Mouse (Mus musculus): Measurements from ENCODE around the gene Tsc22d4. TPM values are rescaled to one million over a fixed set of nuclear protein-coding genes. Genes with fewer than 3 reads are reported as not detected.

Gene Tsc22d4
- polyA plus RNA-seq, 1 experiment from 2014 or later: 69.1 TPM

- Histone ChIP-seq H3K27me3 (no peaks in the 10 kb centered on the region), H3K9me3 (replicated peaks) (no peaks in the 10 kb centered on the region), H3K36me3 (no peaks in the 10 kb centered on the region), H3K9ac (no peak overlapping the region), H3K4me2 (no peak overlapping the region), H3K4me3 (replicated peaks) (no peak overlapping the region), H3K27ac (no peak overlapping the region), H3K4me1 (replicated peaks) (peaks cover 44% of the 10 kb centered on the region)
- DNase-seq: no peak
- ATAC-seq (ENCODE audit: low read depth): no peak
These were observed 27.2 kb downstream of the Tsc22d4 start for GRCm38 (mm10) chr5:137772755-137773154.

GRCm38 (mm10) chr5:137775587-137776290 lies 30.2 kb downstream of the Tsc22d4 start:
- Histone ChIP-seq H3K4me1 (replicated peaks) (peaks cover 64% of the 10 kb centered on the region), H3K27ac (peak overlapping the region; percentile 35; the same call in 1 of the 2 replicates), H3K4me3 (replicated peaks) (no peak overlapping the region), H3K36me3 (peaks cover 8% of the 10 kb centered on the region), H3K9me3 (replicated peaks) (no peaks in the 10 kb centered on the region), H3K4me2 (no peak overlapping the region), H3K9ac (peak overlapping the region; percentile 22; the same call in 1 of the 2 replicates), H3K27me3 (no peaks in the 10 kb centered on the region)
- ATAC-seq (ENCODE audit: low read depth) (no peak), DNase-seq (no peak)
- 90% methylated on average over 2 of the region's 2 CpGs for WGBS (ENCODE audit: insufficient replicate concordance)

- no peak overlapping the region for H3K4me3 ChIP-seq (replicated peaks)
- 18% methylated on average over 5 of the region's 5 CpGs for whole genome bisulfite sequencing (ENCODE audit: insufficient replicate concordance)
- peak overlapping the region; percentile 22 for H3K9ac ChIP-seq
- H3K27ac ChIP-seq: peak overlapping the region; percentile 35; the same call in 1 of the 2 replicates
- DNase-seq (peak; percentile 48), ATAC-seq (ENCODE audit: low read depth) (no peak)
- H3K36me3 ChIP-seq: peaks cover 15% of the 10 kb centered on the region
- H3K27me3 ChIP-seq: no peaks in the 10 kb centered on the region
- no peaks in the 10 kb centered on the region for H3K9me3 ChIP-seq (replicated peaks)
- peaks cover 65% of the 10 kb centered on the region for H3K4me1 ChIP-seq (replicated peaks)
- H3K4me2 ChIP-seq: no peak overlapping the region
These were observed 30.9 kb downstream of the Tsc22d4 start for GRCm38 (mm10) chr5:137776408-137776918.

GRCm38 (mm10) chr5:137777267-137777845 lies 31.8 kb downstream of the Tsc22d4 start:
- H3K4me1 ChIP-seq (replicated peaks): peaks cover 69% of the 10 kb centered on the region
- H3K4me2 ChIP-seq: 0 out of 2 replicates have a peak overlapping the region, but pooled peaks have one; percentile 99
- H3K27me3 ChIP-seq: no peaks in the 10 kb centered on the region
- no peaks in the 10 kb centered on the region for H3K9me3 ChIP-seq (replicated peaks)
- WGBS (ENCODE audit: insufficient replicate concordance): 77% methylated on average over 7 of the region's 7 CpGs
- no peak overlapping the region for H3K4me3 ChIP-seq (replicated peaks)
- peaks cover 24% of the 10 kb centered on the region for H3K36me3 ChIP-seq
- ATAC-seq (ENCODE audit: low read depth) (no peak), DNase-seq (no peak)
- H3K9ac ChIP-seq: peak overlapping the region; percentile 98
- peak overlapping the region; percentile 75; the same call in 1 of the 2 replicates for H3K27ac ChIP-seq

- Histone ChIP-seq H3K27me3 (no peaks in the 10 kb centered on the region), H3K4me2 (peak within 1 kb of the TSS; percentile 99), H3K36me3 (peaks cover 37% of the 10 kb centered on the region), H3K9me3 (replicated peaks) (no peaks in the 10 kb centered on the region), H3K9ac (peak within 1 kb of the TSS; percentile 98), H3K27ac (peak within 1 kb of the TSS; percentile 95), H3K4me3 (replicated peaks) (peak within 1 kb of the TSS; percentile 99), H3K4me1 (replicated peaks) (peaks cover 68% of the 10 kb centered on the region)
- peak; percentile 92 for DNase-seq
- WGBS (ENCODE audit: insufficient replicate concordance): under 1% methylated on average over 31 of the region's 31 CpGs
- peak; percentile 94 for ATAC-seq (ENCODE audit: low read depth)
These were observed 33.1 kb downstream of the Tsc22d4 start, which contains the start of gene Ppp1r35 for GRCm38 (mm10) chr5:137778635-137779034. Gene Ppp1r35, plus strand, starts transcription at chr5:137778849.

- Histone ChIP-seq H3K27ac (peak overlapping the region; percentile 95), H3K9ac (peak overlapping the region; percentile 98), H3K9me3 (replicated peaks) (no peaks in the 10 kb centered on the region), H3K4me1 (replicated peaks) (peaks cover 75% of the 10 kb centered on the region), H3K36me3 (peaks cover 44% of the 10 kb centered on the region), H3K27me3 (no peaks in the 10 kb centered on the region), H3K4me3 (replicated peaks) (peak overlapping the region; percentile 99), H3K4me2 (peak overlapping the region; percentile 99)
- DNase-seq (peak; percentile 43), ATAC-seq (ENCODE audit: low read depth) (peak; percentile 66)
- WGBS (ENCODE audit: insufficient replicate concordance): 1% methylated on average over 79 of the region's 83 CpGs
These were observed 33.8 kb downstream of the Tsc22d4 start for GRCm38 (mm10) chr5:137779053-137779933.

GRCm38 (mm10) chr5:137781661-137782060 lies 36.1 kb downstream of the Tsc22d4 start:
- peaks cover 72% of the 10 kb centered on the region for H3K4me1 ChIP-seq (replicated peaks)

GRCm38 (mm10) chr5:137782776-137783522 lies 37.4 kb downstream of the Tsc22d4 start:
- Histone ChIP-seq H3K27ac (peak overlapping the region; percentile 57), H3K36me3 (peaks cover 50% of the 10 kb centered on the region), H3K4me1 (replicated peaks) (peaks cover 63% of the 10 kb centered on the region), H3K27me3 (no peaks in the 10 kb centered on the region), H3K4me3 (replicated peaks) (peak overlapping the region; percentile 84), H3K9ac (peak overlapping the region; percentile 97), H3K9me3 (replicated peaks) (no peaks in the 10 kb centered on the region), H3K4me2 (peak overlapping the region; percentile 99)
- 77% methylated on average over 13 of the region's 13 CpGs for WGBS (ENCODE audit: insufficient replicate concordance)
- ATAC-seq (ENCODE audit: low read depth) (no peak), DNase-seq (no peak)

More at GRCm38 (mm10) chr5:137781661-137782060, 36.1 kb downstream of the Tsc22d4 start:
- DNase-seq (no peak), ATAC-seq (ENCODE audit: low read depth) (no peak)
- Histone ChIP-seq H3K36me3 (peaks cover 50% of the 10 kb centered on the region), H3K4me3 (replicated peaks) (no peak overlapping the region), H3K4me2 (no peak overlapping the region), H3K27ac (peak overlapping the region; percentile 36; the same call in 1 of the 2 replicates), H3K27me3 (no peaks in the 10 kb centered on the region), H3K9me3 (replicated peaks) (no peaks in the 10 kb centered on the region), H3K9ac (no peak overlapping the region)
- 87% methylated on average over 7 of the region's 7 CpGs for WGBS (ENCODE audit: insufficient replicate concordance)

GRCm38 (mm10) chr5:137783901-137784540 lies 38.5 kb downstream of the Tsc22d4 start:
- Histone ChIP-seq H3K4me3 (replicated peaks) (peak overlapping the region; percentile 84), H3K4me2 (peak overlapping the region; percentile 99), H3K4me1 (replicated peaks) (peaks cover 61% of the 10 kb centered on the region), H3K9me3 (replicated peaks) (no peaks in the 10 kb centered on the region), H3K27me3 (0 out of 2 replicates have a peak, but pooled peaks cover 3% of the 10 kb centered on the region), H3K27ac (peak overlapping the region; percentile 99), H3K36me3 (peaks cover 50% of the 10 kb centered on the region), H3K9ac (peak overlapping the region; percentile 97)
- no peak for ATAC-seq (ENCODE audit: low read depth)
- 56% methylated on average over 9 of the region's 9 CpGs for WGBS (ENCODE audit: insufficient replicate concordance)
- DNase-seq: no peak

GRCm38 (mm10) chr5:137784546-137784945 lies 39.0 kb downstream of the Tsc22d4 start:
- H3K4me1 ChIP-seq (replicated peaks): peaks cover 59% of the 10 kb centered on the region
- WGBS (ENCODE audit: insufficient replicate concordance): 73% methylated on average over 14 of the region's 14 CpGs
- H3K27ac ChIP-seq: peak overlapping the region; percentile 99
- ATAC-seq (ENCODE audit: low read depth) (no peak), DNase-seq (no peak)
- peak overlapping the region; percentile 84 for H3K4me3 ChIP-seq (replicated peaks)
- peak overlapping the region; percentile 99 for H3K4me2 ChIP-seq
- 0 out of 2 replicates have a peak, but pooled peaks cover 3% of the 10 kb centered on the region for H3K27me3 ChIP-seq
- peak overlapping the region; percentile 97 for H3K9ac ChIP-seq
- peaks cover 50% of the 10 kb centered on the region for H3K36me3 ChIP-seq
- no peaks in the 10 kb centered on the region for H3K9me3 ChIP-seq (replicated peaks)

Measured in liver, embryonic 13.5 days (tissue).